Mouse (Mus musculus) myocyte (in vitro differentiated cells): ENCODE results near the gene Ndufv1. TPM values are rescaled to one million over a fixed set of nuclear protein-coding genes. Genes with fewer than 3 reads are reported as not detected.

Source experiments
- H3K27me3 ChIP-seq: one replicate; pipeline ENCODE4 v1.6.1; 2011; ENCODE audit not compliant: control insufficient read depth, insufficient read depth, insufficient read length
- H3K36me3 ChIP-seq: one replicate; pipeline ENCODE4 v1.6.1; 2011; ENCODE audit not compliant: control insufficient read depth, insufficient read depth
- H3K4me2 ChIP-seq: one replicate; pipeline ENCODE4 v1.6.1; 2011; ENCODE audit warnings: low read depth, control low read depth
- H3K4me3 ChIP-seq: one replicate; pipeline ENCODE4 v1.5.1; 2011; ENCODE audit warnings: mild to moderate bottlenecking, control low read depth, moderate library complexity
- H3K79me2 ChIP-seq: one replicate; pipeline ENCODE4 v1.6.1; 2011; ENCODE audit not compliant: control insufficient read depth, insufficient read depth
- H3ac ChIP-seq: one replicate; pipeline ENCODE4 v1.6.1; 2011; ENCODE audit not compliant: control insufficient read depth, insufficient read length
- CEBPB ChIP-seq: IDR thresholded peaks from 2 replicates; pipeline ENCODE4 v1.6.1; 2011; ENCODE audit warnings: mild to moderate bottlenecking, moderate library complexity; ENCODE audit not compliant: poor library complexity, insufficient read depth, severe bottlenecking
- E2F4 ChIP-seq: IDR thresholded peaks from one replicate; pipeline ENCODE4 v1.6.1; 2011; ENCODE audit warnings: mild to moderate bottlenecking, control low read depth, moderate library complexity; ENCODE audit not compliant: insufficient read depth
- MAX ChIP-seq: IDR thresholded peaks from one replicate; pipeline ENCODE4 v1.6.1; 2011; ENCODE audit warnings: low read depth, mild to moderate bottlenecking, control low read depth
- MYOD1 ChIP-seq, 3 experiments: IDR thresholded peaks; one replicate each; pipeline ENCODE4 v1.6.1; 2011; ENCODE audit warnings: control low read depth in 2 of 3, low read depth in 2 of 3, mild to moderate bottlenecking in 2 of 3, moderate library complexity in 1 of 3; ENCODE audit not compliant: insufficient read length in 2 of 3, control insufficient read depth in 1 of 3
- MYOG ChIP-seq, 3 experiments: IDR thresholded peaks; one replicate each; pipeline ENCODE4 v1.6.1; 2011; ENCODE audit warnings: control low read depth in 2 of 3, low read depth in 2 of 3, mild to moderate bottlenecking in 2 of 3; ENCODE audit not compliant: insufficient read length in 2 of 3, control insufficient read depth in 1 of 3, insufficient read depth in 1 of 3
- POLR2A ChIP-seq: IDR thresholded peaks from one replicate; pipeline ENCODE4 v1.6.1; 2011; ENCODE audit warnings: low read depth, mild to moderate bottlenecking, control low read depth, moderate library complexity; ENCODE audit not compliant: insufficient read length
- POLR2AphosphoS2 ChIP-seq: IDR thresholded peaks from one replicate; pipeline ENCODE4 v1.6.1; 2011; ENCODE audit warnings: low read depth, control low read depth; ENCODE audit not compliant: insufficient read length
- REST ChIP-seq: IDR thresholded peaks from one replicate; pipeline ENCODE4 v1.6.1; 2011; ENCODE audit warnings: mild to moderate bottlenecking, control low read depth, moderate library complexity; ENCODE audit not compliant: insufficient read depth, insufficient read length
- SRF ChIP-seq: IDR thresholded peaks from one replicate; pipeline ENCODE4 v1.6.1; 2011; ENCODE audit warnings: low read depth; ENCODE audit not compliant: control insufficient read depth, insufficient read length
- TCF12 ChIP-seq: IDR thresholded peaks from one replicate; pipeline ENCODE4 v1.6.1; 2011; ENCODE audit warnings: mild to moderate bottlenecking, control low read depth; ENCODE audit not compliant: poor library complexity, insufficient read depth, severe bottlenecking
- TCF3 ChIP-seq: IDR thresholded peaks from one replicate; pipeline ENCODE4 v1.6.1; 2011; ENCODE audit warnings: low read depth, control low read depth; ENCODE audit not compliant: insufficient read length
- USF1 ChIP-seq: IDR thresholded peaks from one replicate; pipeline ENCODE4 v1.6.1; 2011; ENCODE audit warnings: low read depth, mild to moderate bottlenecking, control low read depth, moderate library complexity
- polyA plus RNA-seq: library from polyadenylated mRNA; unstranded; fragments of >200 nt; fragmentation: generic; extraction: Trizol; gene quantifications from one replicate; pipeline ENCODE4 v1.2.1, GENCODE M21; 2012; ENCODE audit warnings: missing spikeins

The Ndufv1 gene
- polyA plus RNA-seq, 1 experiment: 405 TPM

DNA sequence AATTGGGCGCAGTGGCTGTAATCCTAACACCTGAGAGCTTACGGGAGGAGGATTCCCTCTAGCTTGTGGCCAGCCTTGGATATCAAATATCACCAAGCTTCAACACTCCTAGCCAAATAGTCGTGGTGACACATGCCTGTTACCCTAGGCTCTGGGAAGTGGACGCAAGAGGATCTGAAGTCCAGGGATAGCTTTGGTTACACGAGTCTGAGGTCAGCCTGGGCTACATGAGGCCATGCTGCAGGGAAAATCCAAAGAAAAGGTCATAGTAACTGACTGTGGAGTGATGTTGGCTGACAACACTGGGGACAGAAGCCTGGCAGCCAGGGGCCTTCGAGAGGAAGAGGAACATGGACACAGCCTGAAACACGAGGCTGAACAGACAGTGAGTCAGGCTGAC lies 16.5 kb downstream of the Ndufv1 start:
- no peak overlapping the region for H3K4me2 ChIP-seq
- no peaks in the 10 kb centered on the region for H3K36me3 ChIP-seq
- TF ChIP-seq POLR2A (no peak), MYOG (IDR thresholded peaks at IDR 0.05; ENCODE audit: control insufficient read depth in 1 of 3, insufficient read depth in 1 of 3, insufficient read length in 2 of 3, low read depth in 2 of 3) (no peak), SRF (no peak), POLR2AphosphoS2 (no peak), CEBPB (no peak), MYOD1 (IDR thresholded peaks at IDR 0.05; ENCODE audit: control insufficient read depth in 1 of 3, insufficient read length in 2 of 3, low read depth in 2 of 3) (no peak), TCF12 (no peak), TCF3 (no peak), E2F4 (no peak), MAX (no peak)
- no peaks in the 10 kb centered on the region for H3K79me2 ChIP-seq
- H3K4me3 ChIP-seq: no peak overlapping the region
- no peak overlapping the region for H3ac ChIP-seq
- peaks cover 23% of the 10 kb centered on the region for H3K27me3 ChIP-seq

DNA sequence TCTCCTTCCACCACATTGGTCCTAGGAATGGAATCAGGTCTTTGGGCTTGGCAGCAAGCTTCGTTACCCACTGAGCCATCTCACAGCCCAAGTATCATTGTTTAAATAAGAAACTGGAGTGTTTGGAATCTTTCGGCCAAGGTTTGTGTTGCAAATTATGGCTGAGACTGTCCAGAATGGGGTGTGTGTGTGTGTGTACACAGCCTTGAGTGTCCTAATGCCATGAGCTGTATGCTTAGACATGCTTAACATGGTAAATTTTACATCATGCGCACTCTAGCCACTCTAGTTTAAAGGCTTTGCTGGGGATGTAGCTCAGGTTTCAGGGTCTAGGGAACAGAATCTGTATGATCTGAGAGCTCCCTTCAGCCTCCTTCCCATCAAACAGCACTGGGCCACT lies 17.1 kb downstream of the Ndufv1 start:
- TF ChIP-seq REST (no peak), SRF (no peak), MAX (no peak), CEBPB (no peak)
- H3K27me3 ChIP-seq: peaks cover 28% of the 10 kb centered on the region
- no peaks in the 10 kb centered on the region for H3K79me2 ChIP-seq
- no peak overlapping the region for H3ac ChIP-seq
- H3K36me3 ChIP-seq: no peaks in the 10 kb centered on the region
- H3K4me2 ChIP-seq: no peak overlapping the region
- H3K4me3 ChIP-seq: no peak overlapping the region

DNA sequence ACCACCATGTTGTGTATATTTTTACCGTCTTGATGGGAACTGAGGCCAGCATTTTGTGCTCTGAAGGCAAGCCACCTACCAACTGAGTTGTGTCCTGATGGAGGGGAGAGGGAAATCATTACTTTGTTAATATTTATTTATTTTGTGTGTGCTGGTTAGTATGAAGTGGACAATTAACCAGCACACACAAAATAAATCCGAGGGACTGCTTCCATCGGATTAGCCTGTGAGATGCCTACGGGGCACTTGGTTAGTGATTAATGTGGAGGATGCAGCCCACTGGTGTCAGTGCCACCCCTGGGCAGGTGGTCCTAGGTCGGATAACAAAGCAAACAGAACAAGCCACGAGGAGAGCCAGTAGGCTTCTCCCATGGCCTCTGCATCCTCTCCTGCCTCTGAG lies 17.7 kb downstream of the Ndufv1 start:
- peaks cover 28% of the 10 kb centered on the region for H3K27me3 ChIP-seq
- no peak overlapping the region for H3ac ChIP-seq
- H3K4me2 ChIP-seq: no peak overlapping the region
- H3K4me3 ChIP-seq: no peak overlapping the region
- TF ChIP-seq USF1 (no peak), TCF3 (no peak), POLR2A (no peak), MYOG (IDR thresholded peaks at IDR 0.05; ENCODE audit: control insufficient read depth in 1 of 3, insufficient read depth in 1 of 3, insufficient read length in 2 of 3, low read depth in 2 of 3) (no peak), CEBPB (no peak), REST (no peak), POLR2AphosphoS2 (no peak), TCF12 (no peak), MAX (no peak), E2F4 (no peak), SRF (no peak), MYOD1 (IDR thresholded peaks at IDR 0.05; ENCODE audit: control insufficient read depth in 1 of 3, insufficient read length in 2 of 3, low read depth in 2 of 3) (no peak)
- no peaks in the 10 kb centered on the region for H3K79me2 ChIP-seq
- no peaks in the 10 kb centered on the region for H3K36me3 ChIP-seq

DNA sequence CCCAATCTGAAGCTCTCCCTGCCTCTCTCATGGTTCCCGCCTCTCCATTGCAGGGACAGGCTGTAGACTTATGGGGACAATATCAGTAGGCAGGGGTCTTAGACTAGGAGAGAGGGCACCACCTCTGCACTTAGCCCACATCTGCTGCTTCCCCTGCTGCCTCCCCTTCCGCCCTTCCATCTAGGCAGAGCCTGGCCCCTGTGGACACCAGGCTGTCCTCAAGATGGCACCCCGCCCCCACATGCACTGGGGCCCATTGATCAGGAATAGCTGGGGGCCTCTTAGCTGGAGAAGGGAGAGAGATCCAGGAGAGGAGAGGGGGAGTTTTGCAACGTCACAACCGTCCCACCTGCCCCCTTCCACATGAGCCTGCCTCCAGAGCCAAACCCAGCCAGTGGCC lies 20.2 kb downstream of the Ndufv1 start, which contains the start of gene Tbx10:
Tbx10 (plus strand) TSS at position 337 of the 400 bp plus-strand sequence.
- Histone ChIP-seq H3K4me2 (no peak within 1 kb of the TSS), H3K36me3 (no peaks in the 10 kb centered on the region), H3K79me2 (no peaks in the 10 kb centered on the region), H3K4me3 (no peak within 1 kb of the TSS), H3K27me3 (peaks cover 28% of the 10 kb centered on the region), H3ac (no peak within 1 kb of the TSS)
- TF ChIP-seq E2F4 (no peak), REST (no peak), MYOD1 (IDR thresholded peaks at IDR 0.05; ENCODE audit: control insufficient read depth in 1 of 3, insufficient read length in 2 of 3, low read depth in 2 of 3) (no peak), MYOG (IDR thresholded peaks at IDR 0.05; ENCODE audit: control insufficient read depth in 1 of 3, insufficient read depth in 1 of 3, insufficient read length in 2 of 3, low read depth in 2 of 3) (no peak), TCF3 (no peak), CEBPB (no peak), USF1 (no peak), SRF (no peak), POLR2AphosphoS2 (no peak), MAX (no peak), POLR2A (no peak), TCF12 (no peak)

DNA sequence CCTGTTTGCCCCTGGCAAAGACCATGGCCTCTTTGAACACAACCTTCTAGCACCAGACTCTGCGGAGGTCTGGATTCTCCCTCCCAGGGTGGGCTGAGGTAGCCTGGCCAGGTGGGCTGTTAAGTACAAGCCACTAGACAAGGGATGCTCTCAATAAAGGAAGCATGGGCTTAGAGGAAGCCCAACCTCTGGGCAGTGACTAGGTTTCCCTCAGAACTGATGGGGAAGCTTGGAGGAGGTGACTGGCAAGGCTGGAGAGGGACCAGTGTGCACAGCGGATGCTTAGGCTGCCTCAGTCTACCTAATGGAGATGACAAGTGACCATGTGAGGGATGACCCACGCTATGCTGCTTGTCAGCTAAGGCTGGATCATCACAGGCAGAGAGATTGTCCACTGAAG lies 20.6 kb downstream of the Ndufv1 start:
- TF ChIP-seq TCF3 (no peak), POLR2AphosphoS2 (no peak), USF1 (no peak), TCF12 (no peak), MYOG (IDR thresholded peaks at IDR 0.05; ENCODE audit: control insufficient read depth in 1 of 3, insufficient read depth in 1 of 3, insufficient read length in 2 of 3, low read depth in 2 of 3) (no peak), MYOD1 (IDR thresholded peaks at IDR 0.05; ENCODE audit: control insufficient read depth in 1 of 3, insufficient read length in 2 of 3, low read depth in 2 of 3) (no peak), REST (no peak), E2F4 (no peak), MAX (no peak)

More for the DNA sequence above, 20.6 kb downstream of the Ndufv1 start:
- peaks cover 28% of the 10 kb centered on the region for H3K27me3 ChIP-seq
- no peaks in the 10 kb centered on the region for H3K79me2 ChIP-seq
- no peaks in the 10 kb centered on the region for H3K36me3 ChIP-seq
- no peak overlapping the region for H3K4me2 ChIP-seq
- H3ac ChIP-seq: no peak overlapping the region
- no peak overlapping the region for H3K4me3 ChIP-seq
